Mouse (Mus musculus): ENCODE data around the gene Slc17a7.

GRCm38 (mm10) chr7:45193871-45194785 is 30.4 kb downstream of the Slc17a7 start:
- no peak for TF ChIP-seq CTCF (IDR thresholded peaks at IDR 0.05; ENCODE audit: low read depth)
- TF ChIP-seq EP300 (optimal IDR thresholded peaks at IDR 0.05): no peak

Measured in stomach, postnatal 0 days (tissue).